Mouse (Mus musculus): ENCODE data around the gene Urm1. TPM values are rescaled to one million over a fixed set of nuclear protein-coding genes. Genes with fewer than 3 reads are reported as not detected.

The Urm1 gene
- total and polyA plus RNA-seq, 3 experiments = 90.5 to 131 TPM; not detected in 1

DNA sequence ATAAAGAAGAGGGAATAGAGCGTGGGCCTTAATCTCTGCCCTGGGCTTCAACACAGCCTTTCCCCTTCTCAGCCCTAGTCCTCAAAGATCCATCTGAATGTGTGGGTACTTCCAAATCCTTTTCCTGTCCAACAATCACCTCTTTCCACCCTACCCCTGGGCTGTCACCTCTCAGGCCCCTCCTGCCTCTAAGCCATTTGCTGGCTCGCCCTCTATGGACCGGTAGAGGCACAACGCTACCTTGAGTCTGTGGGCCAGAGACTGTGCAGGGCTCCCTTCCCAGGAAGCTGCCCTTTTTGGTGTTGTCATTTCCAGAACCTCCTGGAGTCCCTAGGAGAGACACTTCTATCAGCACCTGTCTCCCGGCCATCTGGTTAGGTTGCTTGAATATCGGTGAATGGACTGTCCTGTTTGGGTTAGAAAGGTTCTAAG is 16.5 kb upstream of the Urm1 start (continued):
- no peak for TF ChIP-seq POLR2AphosphoS2 (IDR thresholded peaks at IDR 0.05; ENCODE audit: low read length)
- TF ChIP-seq ZC3H11A (IDR thresholded peaks at IDR 0.05; ENCODE audit: low read depth, low read length) = no peak
- TF ChIP-seq RAD21 (IDR thresholded peaks at IDR 0.05; ENCODE audit: low read depth, low read length) = no peak; the same call in 1 of the 2 replicates
- no peak for TF ChIP-seq ELF1 (IDR thresholded peaks at IDR 0.05; ENCODE audit: low read depth, low read length)
- TF ChIP-seq ZMIZ1 (IDR thresholded peaks at IDR 0.05; ENCODE audit: low read depth, low read length) = no peak
- no peak for TF ChIP-seq UBTF (IDR thresholded peaks at IDR 0.05; ENCODE audit: borderline replicate concordance, insufficient read depth, low read depth, low read length)
- no peak for TF ChIP-seq TCF12 (IDR thresholded peaks at IDR 0.05; ENCODE audit: low read depth, low read length)
- TF ChIP-seq SMC3 (IDR thresholded peaks at IDR 0.05; ENCODE audit: low read depth, low read length) = peak; percentile 31
- TF ChIP-seq USF1 (IDR thresholded peaks at IDR 0.05; ENCODE audit: low read depth, low read length) = no peak
- no peak for TF ChIP-seq MAFK (IDR thresholded peaks at IDR 0.05; ENCODE audit: borderline replicate concordance, low read depth, low read length)

- no peak overlapping the region for H3K9ac ChIP-seq (ENCODE audit: control insufficient read depth, low read depth, low read length, poor library complexity, severe bottlenecking)
- no peak for DNase-seq (ENCODE audit: low read depth, low spot score)
These were observed 4.0 kb upstream of the Urm1 start for GRCm38 (mm10) chr2:29815678-29816371.

DNA sequence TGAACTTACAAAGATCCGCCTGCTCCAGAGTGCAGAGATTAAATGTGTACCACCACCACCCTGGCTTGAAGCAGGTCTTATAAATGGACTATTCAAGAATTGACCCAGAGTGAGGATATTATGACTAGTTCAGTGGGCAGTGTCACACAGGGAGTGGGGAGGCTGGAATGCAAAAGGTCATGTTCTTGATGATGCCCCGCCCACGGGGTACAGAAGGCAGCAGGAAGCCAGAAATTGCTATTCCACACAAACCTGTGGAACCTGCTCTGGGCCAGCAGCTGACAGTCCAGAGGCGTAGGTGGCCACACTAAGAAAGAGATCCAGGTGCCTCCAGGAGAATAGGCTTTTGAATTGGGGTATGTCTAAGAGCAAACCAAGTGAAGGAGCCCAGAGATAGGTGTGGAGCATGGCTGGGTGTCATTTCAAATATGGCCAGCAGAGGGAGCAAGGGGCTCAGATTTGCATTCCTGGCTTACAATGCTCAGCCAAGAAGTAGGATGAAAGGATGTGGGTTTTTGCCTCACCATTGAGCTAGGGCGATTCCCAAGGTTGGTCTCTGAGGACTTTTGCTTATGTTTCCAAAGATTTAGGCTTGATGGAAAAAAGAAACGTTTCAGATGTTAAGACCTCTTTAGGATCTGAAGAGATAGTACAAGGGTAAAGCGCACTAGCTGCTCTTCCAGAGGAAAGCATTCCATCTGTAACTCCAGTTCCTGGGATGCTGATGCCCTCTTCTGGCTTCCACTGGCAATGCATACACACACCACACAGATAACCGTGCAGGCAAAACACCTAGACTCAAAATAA is 2.2 kb upstream of the Urm1 start:
- no peaks in the 10 kb centered on the region for H3K4me1 ChIP-seq (ENCODE audit: control insufficient read depth in 1 of 2, insufficient read depth in 2 of 2, low read length in 2 of 2)
- no peaks in the 10 kb centered on the region for H3K27me3 ChIP-seq (ENCODE audit: control insufficient read depth in 1 of 2, insufficient read depth in 2 of 2, low read length in 2 of 2)
- H3K27ac ChIP-seq (ENCODE audit: control insufficient read depth, low read depth, low read length) = no peak overlapping the region
- TF ChIP-seq GATA1 (IDR thresholded peaks at IDR 0.05; ENCODE audit: low read depth, low read length) = no peak
- peak; percentile 86 for TF ChIP-seq RAD21 (IDR thresholded peaks at IDR 0.05; ENCODE audit: low read depth, low read length)
- TF ChIP-seq ZNF384 (IDR thresholded peaks at IDR 0.05; ENCODE audit: low read depth, low read length) = no peak
- 0 out of 2 replicates have a peak, but pooled peaks have one; percentile 51 for TF ChIP-seq MAX (IDR thresholded peaks at IDR 0.05; ENCODE audit: low read length)
- TF ChIP-seq EP300 (IDR thresholded peaks at IDR 0.05; ENCODE audit: low read depth in 1 of 2, low read length in 2 of 2) = no peak
- TF ChIP-seq NELFE (IDR thresholded peaks at IDR 0.05; ENCODE audit: low read depth, low read length) = no peak
- TF ChIP-seq SMC3 (IDR thresholded peaks at IDR 0.05; ENCODE audit: low read depth, low read length) = peak; percentile 89
- TF ChIP-seq USF1 (IDR thresholded peaks at IDR 0.05; ENCODE audit: low read depth, low read length) = no peak
- TF ChIP-seq ZC3H11A (IDR thresholded peaks at IDR 0.05; ENCODE audit: low read depth, low read length) = peak; percentile 75
- peak in 1 of 2 experiments; percentile 31; a peak in 1 of 4 replicates for TF ChIP-seq POLR2A (IDR thresholded peaks at IDR 0.05; ENCODE audit: control insufficient read depth in 1 of 2, insufficient read depth in 1 of 2, low read depth in 1 of 2, low read length in 2 of 2, poor library complexity in 1 of 2)
- no peak for TF ChIP-seq MAZ (IDR thresholded peaks at IDR 0.05; ENCODE audit: low read depth, low read length)
- TF ChIP-seq CTCF (IDR thresholded peaks at IDR 0.05 in 2 of 3, conservative IDR thresholded peaks at IDR 0.05 in 1 of 3; ENCODE audit: control insufficient read depth in 1 of 3, insufficient read depth in 1 of 3, low read depth in 2 of 3, low read length in 3 of 3, poor library complexity in 1 of 3, severe bottlenecking in 1 of 3) = peak; percentile 87 to 95 (median 94)
- TF ChIP-seq MYB (IDR thresholded peaks at IDR 0.05; ENCODE audit: low read depth, low read length) = no peak
- 0 out of 2 replicates have a peak, but pooled peaks have one; percentile 51 for TF ChIP-seq MYC (IDR thresholded peaks at IDR 0.05; ENCODE audit: low read depth, low read length)
- TF ChIP-seq TBP (IDR thresholded peaks at IDR 0.05; ENCODE audit: low read depth, low read length) = 0 out of 2 replicates have a peak, but pooled peaks have one; percentile 39
- H3K4me3 ChIP-seq (ENCODE audit: control insufficient read depth in 1 of 2, insufficient read depth in 1 of 2, low read depth in 2 of 2, low read length in 2 of 2) = no peak overlapping the region
- H3K9me3 ChIP-seq (replicated peaks; ENCODE audit: insufficient read depth, low read length) = no peaks in the 10 kb centered on the region
- H3K79me2 ChIP-seq (ENCODE audit: control insufficient read depth, insufficient read depth, low read length, poor library complexity) = no peaks in the 10 kb centered on the region
- peak; percentile 83 for DNase-seq (ENCODE audit: low read depth, low spot score)
- H3K36me3 ChIP-seq (ENCODE audit: control insufficient read depth in 1 of 2, insufficient read depth in 2 of 2, low read length in 2 of 2) = no peaks in the 10 kb centered on the region
- H3K9ac ChIP-seq (ENCODE audit: control insufficient read depth, low read depth, low read length, poor library complexity, severe bottlenecking) = no peak overlapping the region

More at GRCm38 (mm10) chr2:29815678-29816371, 4.0 kb upstream of the Urm1 start:
- no peaks in the 10 kb centered on the region for H3K36me3 ChIP-seq (ENCODE audit: control insufficient read depth in 1 of 2, insufficient read depth in 2 of 2, low read length in 2 of 2)
- no peaks in the 10 kb centered on the region for H3K27me3 ChIP-seq (ENCODE audit: control insufficient read depth in 1 of 2, insufficient read depth in 2 of 2, low read length in 2 of 2)
- TF ChIP-seq MAZ (IDR thresholded peaks at IDR 0.05; ENCODE audit: low read depth, low read length) (no peak), EP300 (IDR thresholded peaks at IDR 0.05; ENCODE audit: low read depth in 1 of 2, low read length in 2 of 2) (no peak), GABPA (IDR thresholded peaks at IDR 0.05; ENCODE audit: low read depth, low read length) (no peak), NRF1 (IDR thresholded peaks at IDR 0.05; ENCODE audit: insufficient read depth, low read depth, low read length, poor library complexity, severe bottlenecking) (no peak), MAX (IDR thresholded peaks at IDR 0.05; ENCODE audit: low read length) (no peak), RAD21 (IDR thresholded peaks at IDR 0.05; ENCODE audit: low read depth, low read length) (no peak), MAFK (IDR thresholded peaks at IDR 0.05; ENCODE audit: borderline replicate concordance, low read depth, low read length) (no peak), TAL1 (IDR thresholded peaks at IDR 0.05; ENCODE audit: low read length) (no peak), BHLHE40 (IDR thresholded peaks at IDR 0.05; ENCODE audit: borderline replicate concordance, low read depth, low read length) (no peak)
- H3K4me1 ChIP-seq (ENCODE audit: control insufficient read depth in 1 of 2, insufficient read depth in 2 of 2, low read length in 2 of 2) = no peaks in the 10 kb centered on the region
- no peaks in the 10 kb centered on the region for H3K79me2 ChIP-seq (ENCODE audit: control insufficient read depth, insufficient read depth, low read length, poor library complexity)
- no peak overlapping the region for H3K4me3 ChIP-seq (ENCODE audit: control insufficient read depth in 1 of 2, insufficient read depth in 1 of 2, low read depth in 2 of 2, low read length in 2 of 2)
- H3K27ac ChIP-seq (ENCODE audit: control insufficient read depth, low read depth, low read length) = no peak overlapping the region
- H3K9me3 ChIP-seq (replicated peaks; ENCODE audit: insufficient read depth, low read length) = no peaks in the 10 kb centered on the region

Measured in MEL (cell line).